Mouse (Mus musculus): ENCODE results near the gene Alg9. TPM values are rescaled to one million over a fixed set of nuclear protein-coding genes. Genes with fewer than 3 reads are reported as not detected.

Alg9 gene
- polyA plus RNA-seq, 1 experiment from 2014 or later: 23.1 TPM

- Histone ChIP-seq H3K27ac (peak overlapping the region; percentile 68; the same call in 1 of the 2 replicates), H3K4me1 (peaks cover 49% of the 10 kb centered on the region), H3K36me3 (peaks cover 20% of the 10 kb centered on the region), H3K9ac (0 out of 2 replicates have a peak overlapping the region, but pooled peaks have one; percentile 18), H3K27me3 (replicated peaks) (no peaks in the 10 kb centered on the region), H3K4me3 (no peak overlapping the region), H3K9me3 (replicated peaks) (no peaks in the 10 kb centered on the region), H3K4me2 (0 out of 2 replicates have a peak overlapping the region, but pooled peaks have one; percentile 4)
- ATAC-seq: no peak
- WGBS (ENCODE audit: insufficient replicate concordance): 70% methylated on average over 12 of the region's 12 CpGs
Observed at GRCm38 (mm10) chr9:50847606-50848368, 73.0 kb downstream of the Alg9 start.

DNA sequence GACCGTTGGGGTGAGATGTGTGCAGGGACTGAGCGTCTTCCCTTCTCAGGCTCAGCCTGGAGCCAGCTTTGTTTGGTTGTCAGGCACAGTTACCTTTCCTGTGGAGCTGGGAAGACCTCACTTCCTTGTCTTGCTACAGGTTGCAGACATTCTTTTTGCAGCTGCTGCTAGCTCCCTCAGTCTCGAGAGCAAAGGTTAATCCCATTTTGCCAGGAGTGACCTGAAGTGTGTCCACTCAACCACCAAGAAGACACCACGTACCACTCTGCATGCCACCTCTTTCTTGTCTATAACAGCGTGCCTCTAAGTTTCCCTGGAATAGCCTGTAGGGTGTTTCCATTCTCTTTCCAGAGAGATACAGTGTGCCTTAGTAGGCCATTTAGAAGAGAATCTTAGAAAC lies 74.0 kb downstream of the Alg9 start:
- Histone ChIP-seq H3K4me1 (peaks cover 60% of the 10 kb centered on the region), H3K9ac (no peak overlapping the region), H3K4me2 (no peak overlapping the region), H3K9me3 (replicated peaks) (no peaks in the 10 kb centered on the region), H3K4me3 (no peak overlapping the region), H3K27ac (peak overlapping the region; percentile 68), H3K36me3 (peaks cover 11% of the 10 kb centered on the region), H3K27me3 (replicated peaks) (no peaks in the 10 kb centered on the region)
- ATAC-seq: peak; percentile 20
- 62% methylated on average over 5 of the region's 5 CpGs for WGBS (ENCODE audit: insufficient replicate concordance)

DNA sequence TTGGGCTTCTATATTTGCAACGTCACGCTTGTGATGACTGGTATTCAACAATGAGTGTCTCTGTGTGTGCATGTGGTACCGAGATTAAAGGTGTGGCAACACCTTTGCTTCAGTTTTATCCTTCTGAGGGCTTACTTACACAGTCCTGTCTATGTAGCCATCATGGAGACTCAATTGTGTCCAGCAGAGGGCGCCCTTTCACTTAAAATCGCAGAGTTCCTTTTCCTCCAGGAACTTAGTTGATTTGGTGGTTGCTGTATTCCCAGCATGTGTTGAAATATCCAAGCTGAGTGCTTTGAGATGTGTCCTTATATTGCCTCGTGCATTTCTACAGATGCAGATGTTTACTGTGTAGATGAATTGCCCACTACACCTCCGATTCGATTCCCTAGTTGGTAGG lies 74.4 kb downstream of the Alg9 start:
- no peak overlapping the region for H3K4me2 ChIP-seq
- ATAC-seq: peak; percentile 70

GRCm38 (mm10) chr9:50849755-50850154 lies 74.9 kb downstream of the Alg9 start:
- Histone ChIP-seq H3K9me3 (replicated peaks) (no peaks in the 10 kb centered on the region), H3K27ac (peak overlapping the region; percentile 24), H3K4me2 (no peak overlapping the region), H3K36me3 (0 out of 2 replicates have a peak, but pooled peaks cover 2% of the 10 kb centered on the region), H3K4me3 (no peak overlapping the region), H3K27me3 (replicated peaks) (no peaks in the 10 kb centered on the region), H3K9ac (no peak overlapping the region), H3K4me1 (peaks cover 69% of the 10 kb centered on the region)
- 64% methylated on average over 9 of the region's 9 CpGs for WGBS (ENCODE audit: insufficient replicate concordance)
- no peak for ATAC-seq

More for the DNA sequence above, 74.4 kb downstream of the Alg9 start:
- Histone ChIP-seq H3K36me3 (peaks cover 7% of the 10 kb centered on the region), H3K9me3 (replicated peaks) (no peaks in the 10 kb centered on the region), H3K27ac (peak overlapping the region; percentile 68; the same call in 1 of the 2 replicates), H3K4me3 (no peak overlapping the region), H3K9ac (no peak overlapping the region), H3K27me3 (replicated peaks) (no peaks in the 10 kb centered on the region), H3K4me1 (peaks cover 64% of the 10 kb centered on the region)
- 21% methylated on average over 8 of the region's 8 CpGs for WGBS (ENCODE audit: insufficient replicate concordance)

GRCm38 (mm10) chr9:50850271-50850670 lies 75.5 kb downstream of the Alg9 start:
- H3K4me1 ChIP-seq: peaks cover 74% of the 10 kb centered on the region
- ATAC-seq: no peak

DNA sequence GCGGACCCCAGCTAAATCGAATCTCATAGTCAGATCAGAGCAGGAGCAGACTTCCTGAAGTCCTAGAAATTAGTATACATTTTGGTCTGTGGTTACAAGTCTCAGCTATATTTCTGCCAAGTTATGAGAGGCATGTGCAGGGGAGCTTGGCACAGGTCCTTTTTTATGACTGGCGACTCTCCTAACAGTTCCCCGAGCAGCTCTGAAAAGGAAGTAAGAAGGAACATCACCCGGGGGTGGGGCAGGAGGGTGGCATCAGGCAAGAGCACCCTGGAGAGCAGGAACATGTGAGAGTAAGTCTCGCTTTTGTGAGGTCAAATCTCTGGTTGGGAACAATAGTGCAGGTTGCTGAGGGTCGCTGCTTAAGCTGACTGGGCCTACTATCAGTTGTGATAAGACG lies 75.9 kb downstream of the Alg9 start:
- Histone ChIP-seq H3K27me3 (replicated peaks) (no peaks in the 10 kb centered on the region), H3K4me3 (no peak overlapping the region), H3K9ac (peak overlapping the region; percentile 40; the same call in 1 of the 2 replicates), H3K36me3 (no peaks in the 10 kb centered on the region), H3K27ac (no peak overlapping the region), H3K4me2 (no peak overlapping the region), H3K9me3 (replicated peaks) (no peaks in the 10 kb centered on the region), H3K4me1 (peaks cover 79% of the 10 kb centered on the region)
- ATAC-seq: no peak
- WGBS (ENCODE audit: insufficient replicate concordance): 45% methylated on average over 8 of the region's 8 CpGs

More at GRCm38 (mm10) chr9:50850271-50850670, 75.5 kb downstream of the Alg9 start:
- Histone ChIP-seq H3K4me2 (no peak overlapping the region), H3K27me3 (replicated peaks) (no peaks in the 10 kb centered on the region), H3K9ac (no peak overlapping the region), H3K36me3 (no peaks in the 10 kb centered on the region), H3K4me3 (no peak overlapping the region), H3K27ac (0 out of 2 replicates have a peak overlapping the region, but pooled peaks have one; percentile 24), H3K9me3 (replicated peaks) (no peaks in the 10 kb centered on the region)
- WGBS (ENCODE audit: insufficient replicate concordance): 59% methylated on average over 11 of the region's 11 CpGs

DNA sequence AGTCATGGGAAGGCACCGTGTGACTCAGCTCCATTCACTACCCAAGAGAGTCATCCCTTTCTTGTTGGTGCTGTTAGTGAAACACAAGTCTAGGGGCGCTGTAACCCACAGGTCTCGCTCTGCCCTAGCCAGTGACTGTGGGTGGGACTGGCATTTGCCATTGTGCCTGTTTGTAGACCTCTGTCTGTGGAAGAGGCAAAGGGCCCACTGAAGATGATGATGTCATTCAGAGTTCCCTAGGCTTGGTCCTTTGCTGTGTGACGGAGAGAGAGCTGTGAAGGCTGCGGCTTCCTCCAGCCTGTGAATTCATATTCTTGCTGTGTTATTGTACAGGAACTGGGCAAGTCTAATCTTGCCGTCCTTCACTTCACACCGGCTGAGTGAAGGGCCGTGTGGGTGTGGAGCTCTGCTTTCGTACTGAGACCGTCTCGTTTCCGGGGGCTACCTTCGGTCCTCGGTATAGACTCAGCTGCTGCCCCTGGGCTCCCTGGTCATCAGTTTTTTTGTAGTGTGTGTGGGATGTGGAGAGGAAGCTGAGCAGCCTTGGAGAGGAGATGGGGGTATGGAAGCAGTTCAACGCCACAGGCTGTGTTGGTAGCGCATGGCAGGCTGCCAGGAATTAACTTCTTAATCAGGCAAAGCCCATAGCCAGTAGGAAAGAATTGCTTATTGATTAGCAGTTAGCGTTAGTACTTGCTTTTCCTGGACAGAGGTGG lies 78.0 kb downstream of the Alg9 start:
- ATAC-seq: no peak

DNA sequence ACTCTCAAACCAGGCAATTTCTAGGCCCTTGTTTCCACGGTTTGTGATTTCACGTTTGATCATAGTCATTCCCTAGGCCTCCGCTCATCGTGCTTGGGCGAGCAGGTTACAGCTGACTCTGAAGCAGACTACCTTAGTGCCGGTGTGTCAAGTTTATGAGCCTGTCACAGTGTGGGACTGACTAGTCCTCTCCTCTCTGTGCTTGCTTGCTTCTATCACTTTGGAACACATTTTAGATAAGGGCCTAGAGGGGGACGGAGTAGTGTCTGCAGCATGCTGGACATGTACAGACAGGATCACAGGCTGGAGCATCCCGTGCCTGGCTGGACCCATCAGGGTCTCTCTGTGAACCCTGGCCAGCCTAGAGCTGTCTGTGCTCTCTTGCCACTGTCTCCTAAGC lies 79.6 kb downstream of the Alg9 start:
- Histone ChIP-seq H3K36me3 (peaks cover 9% of the 10 kb centered on the region), H3K4me1 (peaks cover 84% of the 10 kb centered on the region), H3K27ac (peak overlapping the region; percentile 95), H3K9me3 (replicated peaks) (no peaks in the 10 kb centered on the region), H3K27me3 (replicated peaks) (no peaks in the 10 kb centered on the region), H3K4me2 (peak overlapping the region; percentile 85), H3K9ac (peak overlapping the region; percentile 66), H3K4me3 (peak overlapping the region; percentile 26)
- WGBS (ENCODE audit: insufficient replicate concordance): 28% methylated on average over 8 of the region's 8 CpGs
- peak; percentile 88 for ATAC-seq

More for the DNA sequence above, 78.0 kb downstream of the Alg9 start:
- peaks cover 87% of the 10 kb centered on the region for H3K4me1 ChIP-seq
- H3K4me3 ChIP-seq: no peak overlapping the region
- peak overlapping the region; percentile 21; the same call in 1 of the 2 replicates for H3K4me2 ChIP-seq
- H3K9ac ChIP-seq: peak overlapping the region; percentile 47; the same call in 1 of the 2 replicates
- no peaks in the 10 kb centered on the region for H3K27me3 ChIP-seq (replicated peaks)
- no peaks in the 10 kb centered on the region for H3K9me3 ChIP-seq (replicated peaks)
- peak overlapping the region; percentile 95 for H3K27ac ChIP-seq
- no peaks in the 10 kb centered on the region for H3K36me3 ChIP-seq
- 65% methylated on average over 17 of the region's 17 CpGs for WGBS (ENCODE audit: insufficient replicate concordance)

DNA sequence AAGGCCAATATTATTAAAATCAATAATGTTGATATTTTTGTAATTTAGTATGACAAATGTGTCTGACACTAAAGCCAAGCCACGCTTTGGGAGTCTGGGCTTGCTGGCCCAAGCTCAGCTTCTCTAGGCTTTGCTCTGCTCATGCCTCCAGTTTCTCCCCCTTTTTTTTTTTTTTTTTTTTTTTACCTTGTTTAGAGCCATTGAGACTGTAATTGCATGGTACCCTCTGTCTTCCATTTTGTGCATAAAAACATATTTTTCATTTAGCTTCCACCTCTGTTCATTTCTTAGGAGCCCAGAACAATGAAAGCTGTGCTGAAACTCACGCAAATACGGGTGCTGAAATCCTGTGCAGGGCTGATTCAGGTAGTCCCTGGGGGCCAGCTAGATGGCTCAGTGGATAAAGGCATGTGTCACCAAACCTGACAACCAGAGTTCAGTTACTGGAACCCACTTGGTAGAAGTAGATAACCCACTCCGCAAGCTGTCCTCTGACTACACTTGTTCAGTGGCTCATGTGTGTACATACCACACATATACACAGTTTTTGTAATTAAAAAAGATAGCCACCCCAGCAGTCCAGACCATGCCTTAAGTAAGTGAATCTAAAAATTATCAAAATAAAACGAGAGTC lies 80.4 kb downstream of the Alg9 start:
- Histone ChIP-seq H3K27me3 (replicated peaks) (no peaks in the 10 kb centered on the region), H3K4me1 (peaks cover 84% of the 10 kb centered on the region), H3K9ac (peak overlapping the region; percentile 98; the same call in 1 of the 2 replicates), H3K4me3 (peak overlapping the region; percentile 26), H3K27ac (peak overlapping the region; percentile 95), H3K9me3 (replicated peaks) (no peaks in the 10 kb centered on the region), H3K4me2 (peak overlapping the region; percentile 85), H3K36me3 (peaks cover 18% of the 10 kb centered on the region)
- 29% methylated on average over 5 of the region's 5 CpGs for WGBS (ENCODE audit: insufficient replicate concordance)
- peak; percentile 57 for ATAC-seq

GRCm38 (mm10) chr9:50855780-50856179 lies 81.0 kb downstream of the Alg9 start:
- no peaks in the 10 kb centered on the region for H3K9me3 ChIP-seq (replicated peaks)
- ATAC-seq: no peak
- peak overlapping the region; percentile 85 for H3K4me2 ChIP-seq
- no peaks in the 10 kb centered on the region for H3K27me3 ChIP-seq (replicated peaks)
- whole genome bisulfite sequencing (ENCODE audit: insufficient replicate concordance): 46% methylated on average over 5 of the region's 5 CpGs
- peak overlapping the region; percentile 98 for H3K9ac ChIP-seq
- H3K36me3 ChIP-seq: peaks cover 23% of the 10 kb centered on the region
- H3K4me1 ChIP-seq: peaks cover 84% of the 10 kb centered on the region
- H3K27ac ChIP-seq: peak overlapping the region; percentile 95
- peak overlapping the region; percentile 99 for H3K4me3 ChIP-seq

- Histone ChIP-seq H3K4me2 (peak overlapping the region; percentile 85), H3K27ac (peak overlapping the region; percentile 95), H3K4me1 (peaks cover 78% of the 10 kb centered on the region), H3K36me3 (peaks cover 30% of the 10 kb centered on the region), H3K4me3 (peak overlapping the region; percentile 99), H3K27me3 (replicated peaks) (no peaks in the 10 kb centered on the region), H3K9me3 (replicated peaks) (no peaks in the 10 kb centered on the region), H3K9ac (peak overlapping the region; percentile 98)
- peak; percentile 70 for ATAC-seq
- WGBS (ENCODE audit: insufficient replicate concordance): 1% methylated on average over 45 of the region's 45 CpGs
Observed at GRCm38 (mm10) chr9:50856341-50857081, 81.7 kb downstream of the Alg9 start.
